Mouse (Mus musculus) cerebellum, postnatal 36 days (tissue): ENCODE data around the gene Kcnq1.

Source experiments
- DNase-seq, 2 experiments: peaks; one replicate each; pipeline ENCODE4 v3.0.0; 2021 to 2022; ENCODE audit warnings: mixed read lengths in 2 of 2

Kcnq1 gene

DNA sequence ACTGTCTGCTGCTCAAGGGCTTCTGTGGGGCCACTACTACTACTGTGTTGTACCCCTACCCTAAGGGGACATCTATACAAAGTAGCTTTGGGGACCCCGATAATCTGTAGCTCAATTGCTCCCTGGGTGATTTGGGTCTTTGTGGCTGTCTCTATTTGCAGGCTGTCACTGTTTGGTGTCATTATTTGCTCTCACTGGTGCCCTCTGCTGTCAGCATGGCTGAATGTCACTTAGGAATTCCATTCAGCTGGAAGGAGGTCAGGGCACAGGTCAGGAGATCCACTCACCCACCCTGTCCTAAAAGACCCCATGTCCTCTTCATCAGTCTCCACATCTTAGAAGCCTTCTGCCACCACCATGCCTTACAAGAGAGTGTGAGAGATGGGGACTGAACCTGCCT is 32.6 kb downstream of the Kcnq1 start:
- peak; percentile 72 to 82 for DNase-seq

DNA sequence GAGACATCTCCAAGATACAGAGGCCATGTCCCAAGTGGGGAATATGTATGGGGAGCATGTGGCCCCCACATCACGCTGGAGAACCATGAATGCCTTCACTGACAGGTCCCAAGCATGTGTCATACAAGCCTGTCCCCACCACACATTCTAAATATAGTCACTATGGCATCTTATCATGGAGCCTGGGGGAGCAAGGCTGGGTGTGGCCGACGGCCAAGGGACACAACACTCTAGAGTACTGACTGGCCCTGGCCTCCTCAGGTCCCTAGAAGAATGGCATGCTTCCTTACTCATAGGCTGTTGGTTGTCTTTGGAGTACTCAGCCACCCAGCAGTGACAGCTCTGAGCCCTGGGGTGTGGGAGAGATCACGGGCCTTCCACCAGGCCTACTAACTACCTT is 33.8 kb downstream of the Kcnq1 start:
- DNase-seq, result no peak

GRCm38 (mm10) chr7:143142680-143143079 is 36.5 kb downstream of the Kcnq1 start:
- DNase-seq, result no peak

GRCm38 (mm10) chr7:143147015-143147414 is 40.9 kb downstream of the Kcnq1 start:
- no peak for DNase-seq

- DNase-seq, result peak in 1 of 2 experiments; percentile 30
These were observed 45.0 kb downstream of the Kcnq1 start for GRCm38 (mm10) chr7:143151171-143151570.

GRCm38 (mm10) chr7:143152350-143152749 is 46.2 kb downstream of the Kcnq1 start:
- peak in 1 of 2 experiments; percentile 19 for DNase-seq

- peak; percentile 83 to 86 for DNase-seq
These were observed 47.8 kb downstream of the Kcnq1 start for GRCm38 (mm10) chr7:143153915-143154373.

DNA sequence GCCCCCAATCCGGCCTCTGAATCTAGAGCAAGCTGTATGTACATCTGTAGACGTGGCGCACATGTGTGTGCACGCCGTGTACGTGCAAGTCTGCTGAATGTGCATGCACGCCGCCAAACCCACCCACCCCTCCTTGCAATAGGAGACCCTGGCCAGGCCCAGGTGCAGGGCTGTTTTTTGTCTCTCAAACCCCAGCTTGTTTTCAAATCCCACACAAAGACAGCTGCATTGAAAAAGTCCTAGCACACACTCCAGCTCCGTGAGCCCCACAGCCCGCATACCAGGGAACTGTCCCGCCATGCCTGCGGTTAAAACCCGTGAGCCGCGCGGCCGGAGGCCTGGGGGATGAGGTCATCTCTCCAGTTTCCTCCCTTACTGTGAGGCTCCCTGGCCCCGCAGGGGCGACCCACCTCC is 48.3 kb downstream of the Kcnq1 start:
- DNase-seq, result no peak

DNA sequence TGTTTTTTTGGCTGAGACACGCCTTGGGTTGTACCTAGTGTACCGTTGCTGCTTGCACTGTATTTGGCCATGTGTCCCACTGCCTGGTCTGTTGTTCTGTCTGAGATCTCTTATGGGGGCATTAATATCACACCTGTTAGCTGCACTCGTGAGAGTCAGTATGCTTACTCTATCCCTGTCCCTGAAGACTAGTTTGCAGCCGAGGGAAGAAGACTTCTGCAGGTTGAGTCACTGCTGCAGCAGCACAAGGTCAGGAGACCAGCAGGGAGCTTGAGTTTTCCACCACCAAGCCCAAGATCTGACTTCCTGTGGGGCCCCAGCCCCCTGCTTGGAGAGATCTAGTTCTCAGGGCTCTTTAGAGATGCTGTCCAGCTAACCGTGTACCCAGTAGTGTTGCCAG is 49.1 kb downstream of the Kcnq1 start:
- no peak for DNase-seq

DNA sequence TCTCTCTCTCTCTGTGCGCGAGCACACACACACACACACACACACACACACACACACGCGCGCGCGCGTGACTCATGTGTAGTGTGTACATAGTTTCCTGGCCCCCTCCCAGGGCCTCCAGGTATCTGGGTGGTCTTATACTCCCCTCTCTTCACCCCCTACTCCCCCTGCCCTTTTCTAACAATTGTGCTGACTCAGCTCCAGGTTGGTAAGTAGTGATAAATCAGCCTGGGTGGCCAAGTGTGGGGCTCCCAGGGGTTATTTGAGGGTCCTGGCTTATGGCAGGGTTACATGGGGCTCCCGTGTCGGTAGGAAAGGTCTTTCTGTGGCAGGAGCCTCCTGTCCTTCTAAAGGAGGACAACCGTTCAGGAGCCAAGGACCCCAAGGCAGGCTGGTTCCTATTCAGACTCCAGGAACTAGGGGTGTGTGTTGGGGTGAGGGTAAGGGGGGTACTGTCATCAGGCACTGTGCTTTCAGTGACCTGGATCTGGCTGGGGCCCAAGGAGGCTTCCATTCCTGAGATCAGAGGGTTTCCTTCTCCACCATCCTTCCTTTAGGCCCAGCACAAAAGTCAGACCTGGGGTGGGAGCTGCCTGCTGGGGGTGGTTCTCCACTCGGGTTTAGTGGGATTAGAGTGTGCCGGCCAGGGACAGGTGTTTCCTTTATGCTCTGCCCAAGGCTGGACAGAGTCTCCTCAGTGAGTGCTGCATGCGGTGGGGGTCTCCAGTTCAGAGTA is 52.7 kb downstream of the Kcnq1 start:
- DNase-seq, result no peak

DNA sequence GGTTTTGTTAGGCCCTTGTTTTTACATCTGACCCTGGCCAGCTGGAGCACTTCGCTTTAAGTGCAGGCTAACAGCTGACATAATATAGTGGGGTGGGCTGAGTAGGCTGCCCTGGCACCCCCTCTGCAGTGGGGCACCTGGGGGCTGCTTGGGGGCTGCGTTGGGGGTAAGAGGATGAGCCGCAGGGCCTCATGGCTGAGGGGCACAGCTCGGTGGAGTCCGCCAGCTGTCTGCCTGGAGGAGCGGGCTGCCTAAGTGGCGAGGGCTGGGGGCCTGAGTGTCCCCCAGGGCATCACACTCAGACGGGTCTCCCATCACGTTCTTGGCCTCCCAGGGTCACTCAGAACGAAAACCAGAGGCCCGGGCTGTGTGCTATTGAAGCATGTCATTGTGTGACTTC is 53.3 kb downstream of the Kcnq1 start:
- DNase-seq, result no peak

- no peak for DNase-seq
These were observed 53.9 kb downstream of the Kcnq1 start for GRCm38 (mm10) chr7:143160057-143160456.

- DNase-seq, result no peak
These were observed 55.9 kb downstream of the Kcnq1 start for GRCm38 (mm10) chr7:143162051-143162450.

DNA sequence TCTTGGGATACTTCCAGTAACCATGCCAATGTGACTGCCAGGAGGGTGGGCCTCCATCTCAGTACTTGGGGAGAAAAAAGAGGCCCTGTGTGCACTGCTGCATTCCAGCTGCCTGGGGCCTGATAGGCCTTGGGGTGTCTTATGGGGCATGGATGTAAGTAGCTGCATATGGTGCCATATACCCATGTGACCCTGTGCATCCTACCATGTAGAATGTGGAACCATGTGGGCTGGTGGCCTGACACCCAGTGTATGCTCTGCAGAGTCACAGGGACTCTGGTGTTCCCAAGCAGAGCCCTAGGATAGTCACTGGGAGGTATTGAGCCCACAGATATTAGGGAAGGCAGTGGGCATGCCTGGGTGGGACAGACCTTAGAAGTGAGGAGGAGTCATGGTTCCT is 57.9 kb downstream of the Kcnq1 start:
- no peak for DNase-seq

- no peak for DNase-seq
These were observed 59.6 kb downstream of the Kcnq1 start for GRCm38 (mm10) chr7:143165687-143166265.

- DNase-seq, result no peak
These were observed 61.1 kb downstream of the Kcnq1 start for GRCm38 (mm10) chr7:143167275-143167674.

GRCm38 (mm10) chr7:143169371-143169770 is 63.2 kb downstream of the Kcnq1 start:
- no peak for DNase-seq

GRCm38 (mm10) chr7:143172914-143173547 is 66.9 kb downstream of the Kcnq1 start:
- DNase-seq, result no peak

GRCm38 (mm10) chr7:143174633-143175032 is 68.5 kb downstream of the Kcnq1 start:
- no peak for DNase-seq

GRCm38 (mm10) chr7:143178831-143179230 is 72.7 kb downstream of the Kcnq1 start:
- no peak for DNase-seq

GRCm38 (mm10) chr7:143180761-143181160 is 74.6 kb downstream of the Kcnq1 start:
- peak; percentile 6 to 24 for DNase-seq

DNA sequence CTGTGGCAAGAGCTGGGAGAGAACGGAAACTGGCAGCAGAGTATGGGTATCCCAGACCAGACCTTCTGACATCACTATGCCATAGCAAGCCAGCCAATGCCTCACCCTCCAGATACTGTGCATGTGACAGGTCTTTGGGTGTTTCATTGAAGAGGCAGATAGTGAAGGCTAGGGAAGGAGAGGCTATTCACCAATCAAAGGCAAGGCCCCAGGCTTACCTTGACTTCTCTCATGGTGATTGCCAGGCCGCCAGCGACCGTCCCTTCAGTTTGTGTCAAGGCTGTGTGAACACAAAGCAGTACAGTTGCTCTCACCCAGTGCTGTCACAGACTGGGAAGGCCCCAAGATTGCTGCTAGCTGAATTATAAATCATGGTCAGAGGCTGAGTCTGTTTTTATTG is 75.1 kb downstream of the Kcnq1 start:
- no peak for DNase-seq

DNA sequence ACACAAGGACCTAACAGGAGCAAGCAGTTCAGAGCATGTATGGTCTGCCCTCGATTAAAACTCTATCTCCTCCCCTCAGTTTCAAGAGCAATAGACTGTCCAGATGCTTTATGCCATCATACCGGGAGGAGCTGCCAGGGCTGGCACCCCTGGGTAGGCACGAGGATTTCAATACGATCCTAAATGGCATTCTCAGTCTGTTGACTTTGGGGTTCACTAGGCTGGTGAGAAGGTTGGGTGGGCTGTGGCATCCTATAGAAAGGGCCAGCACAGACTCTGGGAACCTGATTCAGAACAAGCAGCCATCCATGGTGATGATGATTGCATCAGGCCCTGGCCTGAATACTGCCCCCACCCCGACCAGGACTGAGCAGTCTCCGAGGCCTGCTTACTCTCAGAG is 79.3 kb downstream of the Kcnq1 start:
- no peak for DNase-seq

- DNase-seq, result no peak
These were observed 80.2 kb downstream of the Kcnq1 start for GRCm38 (mm10) chr7:143186378-143186777.
